9 mouse cellular contexts compared by ENCODE assay signal in the genomic region with DNA sequence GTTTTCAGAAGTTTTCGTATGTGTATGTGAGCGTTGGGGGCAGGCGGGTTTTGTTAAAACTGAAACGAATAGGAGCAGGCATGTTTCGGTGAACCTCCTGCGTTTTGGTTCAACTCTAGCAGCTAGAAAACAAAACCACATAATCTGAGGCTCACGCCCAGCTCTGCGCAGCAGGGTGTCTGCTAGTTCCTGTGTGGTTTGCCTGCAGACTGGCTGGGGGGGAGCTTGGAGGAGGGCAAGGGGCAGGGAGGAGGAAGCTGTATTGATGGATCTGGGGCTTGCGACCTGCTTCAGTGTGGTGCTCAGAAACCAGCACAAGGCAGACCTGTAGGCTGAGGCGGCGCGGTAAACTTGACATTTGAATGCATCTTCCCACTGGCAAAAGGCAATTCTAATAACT. TPM values are rescaled to one million over a fixed set of nuclear protein-coding genes. Genes with fewer than 3 reads are reported as not detected.
DNase-seq lines count a peak whose midpoint lies in the region; ATAC-seq lines count a peak whose summit lies in the region.
"Had no signal": no experiment of that assay in that cellular context is flagged by ENCODE, and none has a peak within 500 bp of the region (broad histone marks: within the 10 kb centered on the region; RNA-seq: fewer than 3 reads in every experiment).

Gene Grap2 (plus strand): TSS at position 304 of the 400 bp plus-strand sequence.

- H3K36me3 ChIP-seq in heart, embryonic 10.5 days: no peaks in the 10 kb centered on the region
- no peaks in the 10 kb centered on the region for H3K36me3 ChIP-seq in neural tube, embryonic 15.5 days
- H3K36me3 ChIP-seq: neural tube, embryonic 12.5 days had no signal

- H3K9ac ChIP-seq in neural tube, embryonic 15.5 days (replicated peaks): no peak within 1 kb of the TSS
- H3K9ac ChIP-seq: neural tube, embryonic 12.5 days had no signal

- peak within 1 kb of the TSS; percentile 15 for H3K4me3 ChIP-seq in heart, embryonic 10.5 days
- H3K4me3 ChIP-seq in neural tube, embryonic 15.5 days (replicated peaks): no peak within 1 kb of the TSS
- H3K4me3 ChIP-seq: neural tube, embryonic 12.5 days had no signal

- H3K4me1 ChIP-seq in heart, embryonic 10.5 days: 0 out of 2 replicates have a peak, but pooled peaks cover 3% of the 10 kb centered on the region
- peaks cover 6% of the 10 kb centered on the region for H3K4me1 ChIP-seq in neural tube, embryonic 15.5 days

- peak; percentile 94 to 98 for ATAC-seq in hematopoietic stem cell, adult 5-6 weeks (replicated peaks in 1 of 2; ENCODE audit: insufficient read depth in 1 of 2, low FRiP score in 2 of 2, low TSS enrichment in 1 of 2, low read depth in 1 of 2, poor library complexity in 2 of 2, severe bottlenecking in 2 of 2)
- no peak for ATAC-seq in neural tube, embryonic 15.5 days (ENCODE audit: low FRiP score)

- WGBS in heart, embryonic 10.5 days: 46% methylated on average over 12 of the region's 12 CpGs
- 68% methylated on average over 12 of the region's 12 CpGs for WGBS in neural tube, embryonic 15.5 days

- intact Hi-C loops in heart, postnatal 25 days (cut with DNase I): no loop called here

- H3K4me2 ChIP-seq in neural tube, embryonic 15.5 days: no peak within 1 kb of the TSS
- H3K4me2 ChIP-seq: neural tube, embryonic 12.5 days had no signal

- H3K27me3 ChIP-seq in heart, embryonic 10.5 days (ENCODE audit: insufficient read depth, poor library complexity, severe bottlenecking): peaks cover 79% of the 10 kb centered on the region
- H3K27me3 ChIP-seq in neural tube, embryonic 15.5 days (replicated peaks): 0 out of 2 replicates have a peak, but pooled peaks cover 4% of the 10 kb centered on the region

- peak; percentile 69 for DNase-seq in heart, embryonic 10.5 days (ENCODE audit: low spot score)
- no peak for DNase-seq in heart, postnatal 25 days (ENCODE audit: low spot score)
- DNase-seq in monocyte, adult 2 months (ENCODE audit: low read depth in 1 of 2, low spot score in 2 of 2): peak; percentile 16 to 58
- DNase-seq in thymus, postnatal 4 days: peak; percentile 87
- DNase-seq in cerebellum, adult 9-10 months: no peak
- no peak for DNase-seq in testis, postnatal 10 days (ENCODE audit: low spot score)

- no peak within 1 kb of the TSS for H3K27ac ChIP-seq in heart, embryonic 10.5 days
- no peak within 1 kb of the TSS for H3K27ac ChIP-seq in neural tube, embryonic 15.5 days (replicated peaks)
- H3K27ac ChIP-seq: neural tube, embryonic 12.5 days had no signal

- no peaks in the 10 kb centered on the region for H3K9me3 ChIP-seq in heart, embryonic 10.5 days
- no peaks in the 10 kb centered on the region for H3K9me3 ChIP-seq in neural tube, embryonic 15.5 days (replicated peaks)
- H3K9me3 ChIP-seq: neural tube, embryonic 12.5 days had no signal

RNA-seq across cellular contexts. Expression of gene Grap2, which starts in this region (rescaled TPM):
- 4.9 and 5.0 TPM in 2 replicates for polyA plus RNA-seq in heart, embryonic 10.5 days (2016; fragmentation: Nextera tagmentation; extraction: Ambion mirVana)
- 1 to 10 TPM; 1.0 to 1.6 TPM for total RNA-seq in heart, postnatal 25 days (2021)
- total RNA-seq in hematopoietic stem cell, adult 5-6 weeks (2017): 2.6 and 2.9 TPM in 2 replicates
- 0.35 and 4.8 TPM in 2 replicates for polyA plus RNA-seq in neural tube, embryonic 15.5 days (2015; fragmentation: Nextera tagmentation; extraction: Ambion mirVana)

Comparison
In these comparisons a context has a peak if more than half of its experiments do, and no peak if none do; other contexts are left out.
1. DNase-seq: peak in heart, embryonic 10.5 days (single experiment), monocyte, adult 2 months (2 of 2) and thymus, postnatal 4 days (single experiment); none in heart, postnatal 25 days (single experiment), cerebellum, adult 9-10 months (single experiment) and testis, postnatal 10 days (single experiment).